8 mouse cellular contexts compared by ENCODE assay signal in the genomic region with DNA sequence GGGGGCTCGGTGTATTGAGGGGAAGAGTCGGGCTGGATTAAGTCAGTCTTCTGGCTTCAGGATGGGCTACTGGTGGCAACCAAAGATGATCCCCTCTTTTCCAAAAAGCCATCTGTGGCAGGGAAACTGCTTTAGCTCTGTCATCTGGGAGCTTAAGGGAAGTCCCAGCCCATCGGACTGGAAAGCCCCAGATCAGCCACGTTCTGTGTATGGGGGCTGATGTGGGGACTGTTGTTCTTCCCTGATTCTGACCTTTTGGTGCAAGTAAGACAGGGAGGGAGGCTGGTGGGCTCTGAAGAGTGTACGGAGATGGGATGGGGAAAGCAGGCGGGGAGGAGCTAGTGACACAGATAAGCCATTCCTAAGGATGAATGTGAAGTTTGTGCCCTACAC. TPM values are rescaled to one million over a fixed set of nuclear protein-coding genes. Genes with fewer than 3 reads are reported as not detected.
DNase-seq lines count a peak whose midpoint lies in the region; ATAC-seq and TF ChIP-seq lines count a peak whose summit lies in the region.

No protein-coding gene starts in this region.

- TF ChIP-seq CTCF in kidney, postnatal 0 days (IDR thresholded peaks at IDR 0.05; ENCODE audit: low read depth): no peak
- TF ChIP-seq CTCF in midbrain, postnatal 0 days (IDR thresholded peaks at IDR 0.05): no peak

- no peak overlapping the region for H3K4me3 ChIP-seq in kidney, postnatal 0 days (replicated peaks; ENCODE audit: low read depth, low read length)
- H3K4me3 ChIP-seq in embryonic facial prominence, embryonic 13.5 days: peak overlapping the region; percentile 32
- H3K4me3 ChIP-seq in midbrain, postnatal 0 days (ENCODE audit: low read depth, low read length): peak overlapping the region; percentile 17; the same call in 1 of the 2 replicates

- ATAC-seq in kidney, postnatal 0 days (replicated peaks; ENCODE audit: low FRiP score, low read depth): no peak
- no peak for ATAC-seq in embryonic facial prominence, embryonic 13.5 days (ENCODE audit: insufficient number of reproducible peaks, insufficient read depth, low FRiP score, low TSS enrichment, low read depth)
- ATAC-seq in midbrain, postnatal 0 days (ENCODE audit: low FRiP score): no peak

- no peaks in the 10 kb centered on the region for H3K27me3 ChIP-seq in kidney, postnatal 0 days (ENCODE audit: insufficient read depth, low read length)
- H3K27me3 ChIP-seq in embryonic facial prominence, embryonic 13.5 days: no peaks in the 10 kb centered on the region
- H3K27me3 ChIP-seq in midbrain, postnatal 0 days (ENCODE audit: insufficient read depth, low read length): no peaks in the 10 kb centered on the region

- peaks cover 58% of the 10 kb centered on the region for H3K4me1 ChIP-seq in kidney, postnatal 0 days (replicated peaks; ENCODE audit: insufficient read depth, low read length)
- peaks cover 62% of the 10 kb centered on the region for H3K4me1 ChIP-seq in embryonic facial prominence, embryonic 13.5 days
- H3K4me1 ChIP-seq in midbrain, postnatal 0 days (ENCODE audit: insufficient read depth, low read length): peaks cover 25% of the 10 kb centered on the region

- no peaks in the 10 kb centered on the region for H3K9me3 ChIP-seq in kidney, postnatal 0 days (replicated peaks; ENCODE audit: low read length)
- no peaks in the 10 kb centered on the region for H3K9me3 ChIP-seq in embryonic facial prominence, embryonic 13.5 days
- no peaks in the 10 kb centered on the region for H3K9me3 ChIP-seq in midbrain, postnatal 0 days (ENCODE audit: low read length)

- peak overlapping the region; percentile 41 for H3K9ac ChIP-seq in kidney, postnatal 0 days (ENCODE audit: low read depth, low read length)
- peak overlapping the region; percentile 47 for H3K9ac ChIP-seq in embryonic facial prominence, embryonic 13.5 days
- no peak overlapping the region; the same call in 1 of the 2 replicates for H3K9ac ChIP-seq in midbrain, postnatal 0 days (replicated peaks; ENCODE audit: low read length, poor library complexity, severe bottlenecking)

- peak overlapping the region; percentile 46 for H3K4me2 ChIP-seq in kidney, postnatal 0 days (ENCODE audit: low read length)
- H3K4me2 ChIP-seq in embryonic facial prominence, embryonic 13.5 days: peak overlapping the region; percentile 64
- H3K4me2 ChIP-seq in midbrain, postnatal 0 days (ENCODE audit: low read depth, low read length, poor library complexity, severe bottlenecking): peak overlapping the region; percentile 52

- no peaks in the 10 kb centered on the region for H3K36me3 ChIP-seq in kidney, postnatal 0 days (ENCODE audit: insufficient read depth, low read length)
- no peaks in the 10 kb centered on the region for H3K36me3 ChIP-seq in embryonic facial prominence, embryonic 13.5 days
- no peaks in the 10 kb centered on the region for H3K36me3 ChIP-seq in midbrain, postnatal 0 days (ENCODE audit: insufficient read depth, low read length)

- DNase-seq in kidney, postnatal 0 days (ENCODE audit: low spot score): no peak
- no peak for DNase-seq in kidney, adult 11 months
- DNase-seq in induced T-regulatory cell, adult 2 months (ENCODE audit: low read depth): peak; percentile 42
- DNase-seq in midbrain, postnatal 0 days (ENCODE audit: low spot score): no peak
- no peak for DNase-seq in cerebellum, adult 11 months
- DNase-seq in gastrocnemius, postnatal 4 days (ENCODE audit: low spot score in 2 of 2): no peak
- no peak for DNase-seq in Muller cell, postnatal 12 days (ENCODE audit: inconsistent ontology term)

- peak overlapping the region; percentile 91 for H3K27ac ChIP-seq in kidney, postnatal 0 days
- peak overlapping the region; percentile 83 for H3K27ac ChIP-seq in embryonic facial prominence, embryonic 13.5 days
- H3K27ac ChIP-seq in midbrain, postnatal 0 days (ENCODE audit: low read depth, low read length): peak overlapping the region; percentile 76

- WGBS in kidney, postnatal 0 days: 16% methylated on average over 6 of the region's 6 CpGs
- 7% methylated on average over 6 of the region's 6 CpGs for WGBS in embryonic facial prominence, embryonic 13.5 days
- 13% methylated on average over 6 of the region's 6 CpGs for WGBS in midbrain, postnatal 0 days

RNA-seq across cellular contexts. Expression of a gene that starts 22.6 kb away (rescaled TPM):
- 27.8 and 30.5 TPM in 2 replicates for polyA plus RNA-seq in kidney, postnatal 0 days (2015; fragmentation: Nextera tagmentation; extraction: Ambion mirVana)
- polyA plus RNA-seq in embryonic facial prominence, embryonic 13.5 days (2015; fragmentation: Nextera tagmentation; extraction: Ambion mirVana): 16.7 and 17.6 TPM in 2 replicates
- 96.6 and 103 TPM in 2 replicates for total RNA-seq in midbrain, postnatal 0 days (2014; rRNA removed)
- 27.8 and 30.4 TPM in 2 replicates for polyA plus RNA-seq in midbrain, postnatal 0 days (2015; fragmentation: Nextera tagmentation; extraction: Ambion mirVana)
- 10 to 100 TPM; 40.4 to 41.4 TPM for total RNA-seq in gastrocnemius, postnatal 4 days (2021)

RNA-seq across cellular contexts. Expression of a gene that starts 48.9 kb away (rescaled TPM):
- 96.6 and 105 TPM in 2 replicates for polyA plus RNA-seq in kidney, postnatal 0 days (2015; fragmentation: Nextera tagmentation; extraction: Ambion mirVana)
- polyA plus RNA-seq in embryonic facial prominence, embryonic 13.5 days (2015; fragmentation: Nextera tagmentation; extraction: Ambion mirVana): 192 and 193 TPM in 2 replicates
- total RNA-seq in midbrain, postnatal 0 days (2014; rRNA removed): 94.5 and 109 TPM in 2 replicates
- polyA plus RNA-seq in midbrain, postnatal 0 days (2015; fragmentation: Nextera tagmentation; extraction: Ambion mirVana): 192 and 194 TPM in 2 replicates
- total RNA-seq in gastrocnemius, postnatal 4 days (2021): 10 to 100 TPM; 34.8 to 37.9 TPM

RNA-seq across cellular contexts. Expression of a gene that starts 49.0 kb away (rescaled TPM):
- polyA plus RNA-seq in kidney, postnatal 0 days (2015; fragmentation: Nextera tagmentation; extraction: Ambion mirVana): 47.1 and 50.0 TPM in 2 replicates
- polyA plus RNA-seq in embryonic facial prominence, embryonic 13.5 days (2015; fragmentation: Nextera tagmentation; extraction: Ambion mirVana): 24.9 and 25.2 TPM in 2 replicates
- total RNA-seq in midbrain, postnatal 0 days (2014; rRNA removed): 5.9 and 6.0 TPM in 2 replicates
- 9.5 and 9.8 TPM in 2 replicates for polyA plus RNA-seq in midbrain, postnatal 0 days (2015; fragmentation: Nextera tagmentation; extraction: Ambion mirVana)
- 10 to 100 TPM in 1 of 2 experiments, 1 to 10 TPM in 1; 7.8 to 11.2 TPM for total RNA-seq in gastrocnemius, postnatal 4 days (2021)
